Comparison of ENCODE assay signal across 21 mouse cellular contexts in the genomic region with DNA sequence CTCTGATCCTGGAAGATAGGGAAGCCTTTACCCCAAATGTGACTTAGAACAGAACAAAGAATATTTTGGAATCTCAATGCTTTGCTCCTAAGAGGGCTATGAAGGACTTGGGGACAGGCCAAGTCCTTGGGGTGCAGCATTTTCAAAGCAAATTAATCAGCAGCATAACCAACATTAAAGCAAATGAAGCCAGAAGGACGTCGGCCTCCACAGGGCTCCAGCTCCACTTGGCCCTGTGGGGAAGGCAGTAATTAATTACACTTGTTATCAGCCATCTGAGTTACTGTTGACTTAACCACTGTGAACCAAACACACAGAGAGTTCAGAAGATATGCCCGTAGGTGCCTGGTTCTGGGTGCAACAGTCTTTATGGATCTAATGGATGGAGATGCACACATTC. TPM values are rescaled to one million over a fixed set of nuclear protein-coding genes. Genes with fewer than 3 reads are reported as not detected.
A peak's percentile ranks its signal among the peaks of the same experiment; 100 is the strongest.
DNase-seq lines count a peak whose midpoint lies in the region; ATAC-seq and TF ChIP-seq lines count a peak whose summit lies in the region.
"Had no signal": no experiment of that assay in that cellular context is flagged by ENCODE, and none has a peak within 500 bp of the region (broad histone marks: within the 10 kb centered on the region; RNA-seq: fewer than 3 reads in every experiment).

No protein-coding gene starts in this region.

- H3K9ac ChIP-seq in kidney, embryonic 14.5 days (ENCODE audit: low read depth, low read length): no peak overlapping the region
- no peak overlapping the region for H3K9ac ChIP-seq in intestine, postnatal 0 days (ENCODE audit: low read depth, low read length)
- H3K9ac ChIP-seq: forebrain, embryonic 12.5 days; hindbrain, embryonic 14.5 days; limb, embryonic 15.5 days; midbrain, embryonic 15.5 days had no signal

- H3K4me3 ChIP-seq in kidney, embryonic 14.5 days (ENCODE audit: low read length): no peak overlapping the region
- H3K4me3 ChIP-seq in intestine, postnatal 0 days (ENCODE audit: low read depth, low read length): no peak overlapping the region
- H3K4me3 ChIP-seq: forebrain, embryonic 12.5 days; heart, adult 2 months; limb, embryonic 15.5 days; midbrain, embryonic 15.5 days; myocyte had no signal

- no peaks in the 10 kb centered on the region for H3K27me3 ChIP-seq in kidney, embryonic 14.5 days (ENCODE audit: control insufficient read depth, insufficient read depth, low read length)
- H3K27me3 ChIP-seq in intestine, postnatal 0 days (replicated peaks; ENCODE audit: control insufficient read depth, insufficient read depth, low read length): no peaks in the 10 kb centered on the region
- H3K27me3 ChIP-seq: forebrain, embryonic 12.5 days; limb, embryonic 15.5 days; midbrain, embryonic 15.5 days; Patski had no signal

- H3K4me2 ChIP-seq in kidney, embryonic 14.5 days (replicated peaks; ENCODE audit: low read depth, low read length): no peak overlapping the region
- no peak overlapping the region for H3K4me2 ChIP-seq in intestine, postnatal 0 days (replicated peaks; ENCODE audit: low read depth)
- H3K4me2 ChIP-seq: forebrain, embryonic 12.5 days; hindbrain, embryonic 14.5 days; limb, embryonic 15.5 days; midbrain, embryonic 15.5 days had no signal

- peak; percentile 69 to 91 for DNase-seq in adrenal gland, adult (ENCODE audit: inconsistent age in 2 of 2, low spot score in 1 of 2)
- no peak for DNase-seq in adrenal gland, adult 18-20 months (ENCODE audit: low spot score in 2 of 2)
- DNase-seq in kidney, adult 9 months: peak; percentile 69
- DNase-seq in adrenal gland, postnatal 10 days: peak; percentile 69
- DNase-seq in layer of hippocampus, postnatal 10 days (ENCODE audit: low spot score in 2 of 2): no peak
- no peak for DNase-seq in spleen, postnatal 14 days (ENCODE audit: low spot score in 2 of 2)
- DNase-seq: heart, adult 2 months; heart, postnatal 36 days; lung, adult 2 months; right cerebral cortex, postnatal 25 days; thymus, postnatal 25 days had no signal

- no peak overlapping the region for H3K27ac ChIP-seq in kidney, embryonic 14.5 days (ENCODE audit: low read depth, low read length)
- peak overlapping the region; percentile 87 for H3K27ac ChIP-seq in intestine, postnatal 0 days (ENCODE audit: low read depth, low read length)
- H3K27ac ChIP-seq: forebrain, embryonic 12.5 days; heart, adult 2 months; hindbrain, embryonic 14.5 days; limb, embryonic 15.5 days; midbrain, embryonic 15.5 days had no signal

- no peak for ATAC-seq in kidney, embryonic 14.5 days (ENCODE audit: low FRiP score, low TSS enrichment)
- no peak for ATAC-seq in intestine, postnatal 0 days
- ATAC-seq: midbrain, embryonic 15.5 days had no signal

- H3K36me3 ChIP-seq in kidney, embryonic 14.5 days (ENCODE audit: control insufficient read depth, insufficient read depth, low read length): 0 out of 2 replicates have a peak, but pooled peaks cover 3% of the 10 kb centered on the region
- H3K36me3 ChIP-seq in intestine, postnatal 0 days (ENCODE audit: control insufficient read depth, insufficient read depth): peaks cover 20% of the 10 kb centered on the region
- H3K36me3 ChIP-seq: midbrain, embryonic 15.5 days had no signal

- no peaks in the 10 kb centered on the region for H3K9me3 ChIP-seq in kidney, embryonic 14.5 days (ENCODE audit: control insufficient read depth, low read length)
- no peaks in the 10 kb centered on the region for H3K9me3 ChIP-seq in intestine, postnatal 0 days (ENCODE audit: control insufficient read depth)
- H3K9me3 ChIP-seq: forebrain, embryonic 12.5 days; limb, embryonic 15.5 days; midbrain, embryonic 15.5 days had no signal

- 58% methylated on average over 3 of the region's 3 CpGs for WGBS in kidney, embryonic 14.5 days
- 20% methylated on average over 3 of the region's 3 CpGs for WGBS in intestine, postnatal 0 days

- H3K4me1 ChIP-seq in kidney, embryonic 14.5 days (ENCODE audit: control insufficient read depth, insufficient read depth, low read length): no peaks in the 10 kb centered on the region
- H3K4me1 ChIP-seq in intestine, postnatal 0 days (replicated peaks; ENCODE audit: control insufficient read depth, insufficient read depth, low read length): no peaks in the 10 kb centered on the region; the same call in none of the 2 replicates
- H3K4me1 ChIP-seq: forebrain, embryonic 12.5 days; limb, embryonic 15.5 days; midbrain, embryonic 15.5 days had no signal

- no peak for TF ChIP-seq CTCF in intestine, postnatal 0 days (IDR thresholded peaks at IDR 0.05; ENCODE audit: low read depth)

RNA-seq across cellular contexts. Expression of a gene that starts 8.5 kb away (rescaled TPM):
- total RNA-seq in adrenal gland, adult 18-20 months (2021): 100 to 1,000 TPM; 101 to 207 TPM
- polyA plus RNA-seq in kidney, embryonic 14.5 days (2014; fragmentation: Nextera tagmentation; extraction: Ambion mirVana): 22.0 and 26.7 TPM in 2 replicates
- total RNA-seq in adrenal gland, postnatal 10 days (2021): 100 to 1,000 TPM; 130 to 133 TPM
- 191 and 206 TPM in 2 replicates for polyA plus RNA-seq in intestine, postnatal 0 days (2015; fragmentation: Nextera tagmentation; extraction: Ambion mirVana)
- total RNA-seq in layer of hippocampus, postnatal 10 days (2021): 10 to 100 TPM; 13.8 to 14.2 TPM

RNA-seq across cellular contexts. Expression of a gene that starts 31.7 kb away (rescaled TPM):
- total RNA-seq in adrenal gland, adult 18-20 months (2021): 1 to 10 TPM; 2.8 to 4.3 TPM
- polyA plus RNA-seq in kidney, embryonic 14.5 days (2014; fragmentation: Nextera tagmentation; extraction: Ambion mirVana): 3.9 and 9.8 TPM in 2 replicates
- total RNA-seq in adrenal gland, postnatal 10 days (2021): 1 to 10 TPM; 2.8 to 4.0 TPM
- 13.1 and 15.1 TPM in 2 replicates for polyA plus RNA-seq in intestine, postnatal 0 days (2015; fragmentation: Nextera tagmentation; extraction: Ambion mirVana)
- total RNA-seq in layer of hippocampus, postnatal 10 days (2021): 1 to 10 TPM; 4.0 to 4.2 TPM

RNA-seq across cellular contexts. Expression of a gene that starts 43.8 kb away (rescaled TPM):
- total RNA-seq in adrenal gland, adult 18-20 months (2021): 1 to 10 TPM in 1 of 2 experiments, under 1 TPM in 1; 0.60 to 1.7 TPM
- 1.4 and 2.1 TPM in 2 replicates for polyA plus RNA-seq in kidney, embryonic 14.5 days (2014; fragmentation: Nextera tagmentation; extraction: Ambion mirVana)
- total RNA-seq in adrenal gland, postnatal 10 days (2021): under 1 TPM; 0.55 to 0.57 TPM
- 3.2 and 3.5 TPM in 2 replicates for polyA plus RNA-seq in intestine, postnatal 0 days (2015; fragmentation: Nextera tagmentation; extraction: Ambion mirVana)
- under 1 TPM; 0.47 to 0.53 TPM for total RNA-seq in layer of hippocampus, postnatal 10 days (2021)
- total RNA-seq: gastrocnemius, postnatal 25 days; megakaryocyte-erythroid progenitor cell, adult 5-6 weeks had no signal
- polyA plus RNA-seq: Patski had no signal

Comparison
In these comparisons a context has a peak if more than half of its experiments do, and no peak if none do; other contexts are left out.
1. DNase-seq: peak in adrenal gland, adult (2 of 2), kidney, adult 9 months (single experiment) and adrenal gland, postnatal 10 days (single experiment); none in adrenal gland, adult 18-20 months (0 of 2), layer of hippocampus, postnatal 10 days (0 of 2) and spleen, postnatal 14 days (0 of 2).
2. RNA of a gene that starts 8.5 kb away (total RNA-seq): 101 to 207 TPM in adrenal gland, adult 18-20 months and 130 to 133 TPM in adrenal gland, postnatal 10 days; 13.8 to 14.2 TPM in layer of hippocampus, postnatal 10 days; every median in the first group is over 4 times any median in the second.